Mouse (Mus musculus) limb, embryonic 14.5 days (tissue): Measurements from ENCODE around the gene Ssc5d. TPM values are rescaled to one million over a fixed set of nuclear protein-coding genes. Genes with fewer than 3 reads are reported as not detected.

Experiments used
- ATAC-seq: fragments of 200-750 bp; cut with Nextera tagmentation; 2 replicates; pipeline ENCODE4 v1.8.0; 2017; ENCODE audit warnings: low read depth, moderate number of reproducible peaks, moderate TSS enrichment; ENCODE audit not compliant: low FRiP score
- DNase-seq: peaks from one replicate; pipeline ENCODE4 v3.0.0-alpha.2; 2015; ENCODE audit warnings: low spot score
- H3K27ac ChIP-seq: fragments of 300-500 bp; sonication (generic); replicated peaks from 2 replicates; pipeline ENCODE4 v1.5.1; 2014; ENCODE audit warnings: low read depth, mild to moderate bottlenecking, low read length, moderate library complexity, mixed read lengths
- H3K27me3 ChIP-seq: fragments of 300-500 bp; sonication (generic); 2 replicates; pipeline ENCODE4 v1.6.1; 2014; ENCODE audit warnings: low read length, mixed read lengths; ENCODE audit not compliant: control insufficient read depth, insufficient read depth
- H3K36me3 ChIP-seq: fragments of 300-500 bp; sonication (generic); 2 replicates; pipeline ENCODE4 v1.6.1; 2014; ENCODE audit warnings: mild to moderate bottlenecking, low read length, moderate library complexity, mixed read lengths; ENCODE audit not compliant: control insufficient read depth, insufficient read depth
- H3K4me1 ChIP-seq: fragments of 300-500 bp; sonication (generic); 2 replicates; pipeline ENCODE4 v1.6.1; 2014; ENCODE audit warnings: antibody characterized with exemption, low read length, mixed read lengths; ENCODE audit not compliant: control insufficient read depth, insufficient read depth
- H3K4me2 ChIP-seq: fragments of 300-500 bp; sonication (generic); replicated peaks from 2 replicates; pipeline ENCODE4 v1.6.1; 2014; ENCODE audit warnings: low read depth, mild to moderate bottlenecking, low read length, moderate library complexity; ENCODE audit not compliant: severe bottlenecking
- H3K4me3 ChIP-seq: fragments of 300-500 bp; sonication (generic); replicated peaks from 2 replicates; pipeline ENCODE4 v1.5.1; 2014; ENCODE audit warnings: low read length
- H3K9ac ChIP-seq: fragments of 300-500 bp; sonication (generic); 2 replicates; pipeline ENCODE4 v1.6.1; 2014; ENCODE audit warnings: mild to moderate bottlenecking, low read depth, low read length, moderate library complexity; ENCODE audit not compliant: severe bottlenecking
- H3K9me3 ChIP-seq: fragments of 300-500 bp; sonication (generic); 2 replicates; pipeline ENCODE4 v1.6.1; 2016; ENCODE audit warnings: low read length; ENCODE audit not compliant: control insufficient read depth
- POLR2A ChIP-seq: fragments of 200-500 bp; IDR thresholded peaks from 2 replicates; pipeline ENCODE4 v1.8.0; 2012; ENCODE audit warnings: inconsistent platforms, mild to moderate bottlenecking, moderate library complexity, borderline replicate concordance; ENCODE audit not compliant: insufficient read depth, insufficient read length; ENCODE audit errors: extremely low read depth
- WGBS: fragments of 180-500 bp; shearing (Covaris S2); extraction: QIAGEN DNeasy Blood & Tissue Kit; methylation state at CpG from one replicate; pipeline ENCODE4 v1.1.7; 2014; 5-methylcytosine and 5-hydroxymethylcytosine counted together
- polyA plus RNA-seq, 2 experiments: library from polyadenylated mRNA; depleted of rRNA in 1 of 2; stranded (reverse) in 1 of 2; unstranded in 1 of 2; fragments of >200 nt; fragmentation: Nextera tagmentation in 1 of 2; extraction: Ambion mirVana in 1 of 2; gene quantifications; 2 replicates each; pipeline versions ENCODE4 v1.2.1 to v1.2.3; 2012 to 2014

The Ssc5d gene
- polyA plus RNA-seq, 2 experiments: 13.6 to 38.1 TPM

- H3K4me1 ChIP-seq: peaks cover 41% of the 10 kb centered on the region
These were observed 5.1 kb upstream of the Ssc5d start for GRCm38 (mm10) chr7:4920496-4920895.

GRCm38 (mm10) chr7:4920976-4921823 is 4.4 kb upstream of the Ssc5d start:
- WGBS: 57% methylated on average over 23 of the region's 23 CpGs
- H3K9me3 ChIP-seq: no peaks in the 10 kb centered on the region
- H3K9ac ChIP-seq: no peak overlapping the region
- no peak overlapping the region for H3K4me3 ChIP-seq
- ATAC-seq: no peak
- no peaks in the 10 kb centered on the region for H3K27me3 ChIP-seq
- no peak overlapping the region for H3K4me2 ChIP-seq
- 0 out of 2 replicates have a peak overlapping the region, but pooled peaks have one; percentile 28 for H3K27ac ChIP-seq
- H3K36me3 ChIP-seq: peaks cover 38% of the 10 kb centered on the region
- no peak for DNase-seq
- peaks cover 46% of the 10 kb centered on the region for H3K4me1 ChIP-seq
- TF ChIP-seq POLR2A: no peak

More at GRCm38 (mm10) chr7:4920496-4920895, 5.1 kb upstream of the Ssc5d start:
- 94% methylated on average over 19 of the region's 19 CpGs for WGBS
- H3K9me3 ChIP-seq: no peaks in the 10 kb centered on the region
- DNase-seq (no peak), ATAC-seq (no peak)
- no peak overlapping the region for H3K27ac ChIP-seq
- no peak overlapping the region for H3K4me3 ChIP-seq
- H3K9ac ChIP-seq: no peak overlapping the region
- TF ChIP-seq POLR2A: no peak
- no peaks in the 10 kb centered on the region for H3K27me3 ChIP-seq
- peaks cover 38% of the 10 kb centered on the region for H3K36me3 ChIP-seq
- no peak overlapping the region for H3K4me2 ChIP-seq

- Histone ChIP-seq H3K4me1 (peaks cover 44% of the 10 kb centered on the region), H3K9me3 (no peaks in the 10 kb centered on the region), H3K27ac (peak within 1 kb of the TSS; percentile 68), H3K36me3 (peaks cover 38% of the 10 kb centered on the region), H3K9ac (peak within 1 kb of the TSS; percentile 39), H3K4me3 (peak within 1 kb of the TSS; percentile 33), H3K4me2 (peak within 1 kb of the TSS; percentile 87), H3K27me3 (no peaks in the 10 kb centered on the region)
- ATAC-seq (no peak), DNase-seq (no peak)
- 26% methylated on average over 8 of the region's 8 CpGs for WGBS
- TF ChIP-seq POLR2A: no peak
These were observed 3.6 kb upstream of the Ssc5d start, which contains the start of gene Nat14 for GRCm38 (mm10) chr7:4921824-4922482. Gene Nat14, plus strand, starts transcription at chr7:4922028.

- Histone ChIP-seq H3K9ac (peak overlapping the region; percentile 39), H3K9me3 (no peaks in the 10 kb centered on the region), H3K4me3 (peak overlapping the region; percentile 33), H3K27ac (peak overlapping the region; percentile 68), H3K4me1 (peaks cover 49% of the 10 kb centered on the region), H3K27me3 (no peaks in the 10 kb centered on the region), H3K4me2 (peak overlapping the region; percentile 87), H3K36me3 (peaks cover 38% of the 10 kb centered on the region)
- ATAC-seq (peak; percentile 48), DNase-seq (peak; percentile 74)
- TF ChIP-seq POLR2A: no peak
- WGBS: 0% methylated on average over 14 of the region's 14 CpGs
These were observed 3.1 kb upstream of the Ssc5d start for GRCm38 (mm10) chr7:4922508-4922907.

- Histone ChIP-seq H3K4me3 (peak overlapping the region; percentile 33), H3K36me3 (peaks cover 35% of the 10 kb centered on the region), H3K4me1 (peaks cover 49% of the 10 kb centered on the region), H3K27ac (peak overlapping the region; percentile 92), H3K9me3 (no peaks in the 10 kb centered on the region), H3K27me3 (no peaks in the 10 kb centered on the region), H3K9ac (peak overlapping the region; percentile 55; the same call in 1 of the 2 replicates), H3K4me2 (peak overlapping the region; percentile 87)
- TF ChIP-seq POLR2A: no peak
- ATAC-seq (peak; percentile 7; the same call in 1 of the 2 replicates), DNase-seq (peak; percentile 79)
- WGBS: 1% methylated on average over 12 of the region's 14 CpGs
These were observed 2.5 kb upstream of the Ssc5d start for GRCm38 (mm10) chr7:4922931-4923565.
